Mouse (Mus musculus): Measurements from ENCODE around the gene Olfr332. TPM values are rescaled to one million over a fixed set of nuclear protein-coding genes. Genes with fewer than 3 reads are reported as not detected.

Gene Olfr332
- polyA plus RNA-seq, 2 experiments = not detected

- H3K4me2 ChIP-seq (replicated peaks; ENCODE audit: low read depth, low read length, severe bottlenecking) = no peak overlapping the region
- no peak overlapping the region for H3K27ac ChIP-seq (replicated peaks; ENCODE audit: low read depth, low read length)
- H3K9me3 ChIP-seq (ENCODE audit: control insufficient read depth, low read length) = no peaks in the 10 kb centered on the region
- TF ChIP-seq POLR2A (IDR thresholded peaks at IDR 0.05; ENCODE audit: borderline replicate concordance, extremely low read depth, insufficient read depth, insufficient read length) = no peak
- DNase-seq (ENCODE audit: low spot score) (peak; percentile 47), ATAC-seq (ENCODE audit: low FRiP score, low read depth) (no peak)
- WGBS = 46% methylated on average over 3 of the region's 3 CpGs
- H3K4me1 ChIP-seq (ENCODE audit: control insufficient read depth, insufficient read depth, low read length) = no peaks in the 10 kb centered on the region
- no peak overlapping the region for H3K9ac ChIP-seq (ENCODE audit: low read depth, low read length, severe bottlenecking)
- no peak overlapping the region for H3K4me3 ChIP-seq (replicated peaks; ENCODE audit: low read length)
- H3K27me3 ChIP-seq (ENCODE audit: control insufficient read depth, insufficient read depth, low read length) = no peaks in the 10 kb centered on the region
- H3K36me3 ChIP-seq (ENCODE audit: control insufficient read depth, insufficient read depth, low read length) = no peaks in the 10 kb centered on the region
These were observed 6.9 kb upstream of the Olfr332 start for GRCm38 (mm10) chr11:58499290-58499689.

GRCm38 (mm10) chr11:58498761-58499160 lies 6.4 kb upstream of the Olfr332 start:
- no peak for DNase-seq (ENCODE audit: low spot score)
- Histone ChIP-seq H3K27ac (replicated peaks; ENCODE audit: low read depth, low read length) (no peak overlapping the region), H3K9me3 (ENCODE audit: control insufficient read depth, low read length) (no peaks in the 10 kb centered on the region), H3K27me3 (ENCODE audit: control insufficient read depth, insufficient read depth, low read length) (no peaks in the 10 kb centered on the region), H3K4me3 (replicated peaks; ENCODE audit: low read length) (no peak overlapping the region), H3K4me1 (ENCODE audit: control insufficient read depth, insufficient read depth, low read length) (no peaks in the 10 kb centered on the region), H3K36me3 (ENCODE audit: control insufficient read depth, insufficient read depth, low read length) (no peaks in the 10 kb centered on the region), H3K4me2 (replicated peaks; ENCODE audit: low read depth, low read length, severe bottlenecking) (no peak overlapping the region), H3K9ac (ENCODE audit: low read depth, low read length, severe bottlenecking) (no peak overlapping the region)
- TF ChIP-seq POLR2A (IDR thresholded peaks at IDR 0.05; ENCODE audit: borderline replicate concordance, extremely low read depth, insufficient read depth, insufficient read length) = no peak
- WGBS = 75% methylated on average over 9 of the region's 9 CpGs
- no peak for ATAC-seq (ENCODE audit: low FRiP score, low read depth)

- Histone ChIP-seq H3K4me3 (replicated peaks; ENCODE audit: low read length) (no peak within 1 kb of the TSS), H3K27me3 (ENCODE audit: control insufficient read depth, insufficient read depth, low read length) (no peaks in the 10 kb centered on the region), H3K4me1 (ENCODE audit: control insufficient read depth, insufficient read depth, low read length) (no peaks in the 10 kb centered on the region), H3K9ac (ENCODE audit: low read depth, low read length, severe bottlenecking) (no peak within 1 kb of the TSS), H3K36me3 (ENCODE audit: control insufficient read depth, insufficient read depth, low read length) (no peaks in the 10 kb centered on the region), H3K9me3 (ENCODE audit: control insufficient read depth, low read length) (no peaks in the 10 kb centered on the region), H3K4me2 (replicated peaks; ENCODE audit: low read depth, low read length, severe bottlenecking) (no peak within 1 kb of the TSS), H3K27ac (replicated peaks; ENCODE audit: low read depth, low read length) (no peak within 1 kb of the TSS)
- no peak for ATAC-seq (ENCODE audit: low FRiP score, low read depth)
- no peak for DNase-seq (ENCODE audit: low spot score)
- no peak for TF ChIP-seq POLR2A (IDR thresholded peaks at IDR 0.05; ENCODE audit: borderline replicate concordance, extremely low read depth, insufficient read depth, insufficient read length)
These were observed 30.2 kb downstream of the Olfr332 start, which contains the start of gene Olfr30 for GRCm38 (mm10) chr11:58462170-58462569. TSS of gene Olfr30 (minus strand) at chr11:58462270.

GRCm38 (mm10) chr11:58453592-58453991 lies 38.8 kb downstream of the Olfr332 start:
- ATAC-seq (ENCODE audit: low FRiP score, low read depth) (no peak), DNase-seq (ENCODE audit: low spot score) (no peak)
- H3K9me3 ChIP-seq (ENCODE audit: control insufficient read depth, low read length) = no peaks in the 10 kb centered on the region
- H3K4me2 ChIP-seq (replicated peaks; ENCODE audit: low read depth, low read length, severe bottlenecking) = no peak overlapping the region
- no peaks in the 10 kb centered on the region for H3K36me3 ChIP-seq (ENCODE audit: control insufficient read depth, insufficient read depth, low read length)
- H3K27me3 ChIP-seq (ENCODE audit: control insufficient read depth, insufficient read depth, low read length) = no peaks in the 10 kb centered on the region
- TF ChIP-seq POLR2A (IDR thresholded peaks at IDR 0.05; ENCODE audit: borderline replicate concordance, extremely low read depth, insufficient read depth, insufficient read length) = no peak
- no peak overlapping the region for H3K9ac ChIP-seq (ENCODE audit: low read depth, low read length, severe bottlenecking)
- H3K27ac ChIP-seq (replicated peaks; ENCODE audit: low read depth, low read length) = no peak overlapping the region
- no peak overlapping the region for H3K4me3 ChIP-seq (replicated peaks; ENCODE audit: low read length)
- H3K4me1 ChIP-seq (ENCODE audit: control insufficient read depth, insufficient read depth, low read length) = no peaks in the 10 kb centered on the region
- 23% methylated on average over 4 of the region's 4 CpGs for WGBS

- 92% methylated on average over 9 of the region's 9 CpGs for WGBS
- DNase-seq (ENCODE audit: low spot score) = no peak
- Histone ChIP-seq H3K4me2 (replicated peaks; ENCODE audit: low read depth, low read length, severe bottlenecking) (no peak within 1 kb of the TSS), H3K9ac (ENCODE audit: low read depth, low read length, severe bottlenecking) (no peak within 1 kb of the TSS), H3K36me3 (ENCODE audit: control insufficient read depth, insufficient read depth, low read length) (no peaks in the 10 kb centered on the region), H3K4me3 (replicated peaks; ENCODE audit: low read length) (no peak within 1 kb of the TSS), H3K27me3 (ENCODE audit: control insufficient read depth, insufficient read depth, low read length) (no peaks in the 10 kb centered on the region), H3K4me1 (ENCODE audit: control insufficient read depth, insufficient read depth, low read length) (no peaks in the 10 kb centered on the region), H3K9me3 (ENCODE audit: control insufficient read depth, low read length) (no peaks in the 10 kb centered on the region), H3K27ac (replicated peaks; ENCODE audit: low read depth, low read length) (no peak within 1 kb of the TSS)
- ATAC-seq (ENCODE audit: low FRiP score, low read depth) = no peak
- TF ChIP-seq POLR2A (IDR thresholded peaks at IDR 0.05; ENCODE audit: borderline replicate concordance, extremely low read depth, insufficient read depth, insufficient read length) = no peak
These were observed 39.6 kb downstream of the Olfr332 start, which contains the start of gene Lypd9 for GRCm38 (mm10) chr11:58452759-58453158. TSS of gene Lypd9 (minus strand) at chr11:58452923.

Other genes with a start within 250 kb of the Olfr332 start
- gene 4930438A08Rik, start 217.8 kb downstream of the Olfr332 start, polyA plus RNA-seq (2012; rRNA removed) = 0.06 and 0.09 TPM in 2 replicates
- gene 4930438A08Rik, start 217.8 kb downstream of the Olfr332 start, polyA plus RNA-seq (2014; fragmentation: Nextera tagmentation; extraction: Ambion mirVana) = 0.47 TPM in 1 of 2 replicates, not detected in the other
- 66.0 and 74.7 TPM in 2 replicates for gene Zfp692, start 185.5 kb downstream of the Olfr332 start, polyA plus RNA-seq (2012; rRNA removed)
- 18.3 and 18.8 TPM in 2 replicates for gene Zfp692, start 185.5 kb downstream of the Olfr332 start, polyA plus RNA-seq (2014; fragmentation: Nextera tagmentation; extraction: Ambion mirVana)
- 35.2 and 44.3 TPM in 2 replicates for gene Zfp672, start 162.2 kb downstream of the Olfr332 start, polyA plus RNA-seq (2012; rRNA removed)
- gene Zfp672, start 162.2 kb downstream of the Olfr332 start, polyA plus RNA-seq (2014; fragmentation: Nextera tagmentation; extraction: Ambion mirVana) = 40.7 and 42.4 TPM in 2 replicates
- gene Sh3bp5l, start 161.8 kb downstream of the Olfr332 start, polyA plus RNA-seq (2012; rRNA removed) = 25.6 and 30.7 TPM in 2 replicates
- 24.4 and 28.5 TPM in 2 replicates for gene Sh3bp5l, start 161.8 kb downstream of the Olfr332 start, polyA plus RNA-seq (2014; fragmentation: Nextera tagmentation; extraction: Ambion mirVana)
- 0.06 and 0.44 TPM in 2 replicates for gene Lypd8, start 113.5 kb downstream of the Olfr332 start, polyA plus RNA-seq (2012; rRNA removed)
- not detected in 2 replicates for gene Lypd8, start 113.5 kb downstream of the Olfr332 start, polyA plus RNA-seq (2014; fragmentation: Nextera tagmentation; extraction: Ambion mirVana)
- not detected in 2 replicates for gene 1810065E05Rik, start 71.4 kb downstream of the Olfr332 start, polyA plus RNA-seq (2012; rRNA removed)
- not detected in 2 replicates for gene 1810065E05Rik, start 71.4 kb downstream of the Olfr332 start, polyA plus RNA-seq (2014; fragmentation: Nextera tagmentation; extraction: Ambion mirVana)
- gene Gm12253, start 60.0 kb downstream of the Olfr332 start, polyA plus RNA-seq (2012; rRNA removed) = not detected in 2 replicates
- not detected in 2 replicates for gene Gm12253, start 60.0 kb downstream of the Olfr332 start, polyA plus RNA-seq (2014; fragmentation: Nextera tagmentation; extraction: Ambion mirVana)
- not detected in 2 replicates for gene Lypd9, start 39.6 kb downstream of the Olfr332 start, polyA plus RNA-seq (2012; rRNA removed)
- gene Lypd9, start 39.6 kb downstream of the Olfr332 start, polyA plus RNA-seq (2014; fragmentation: Nextera tagmentation; extraction: Ambion mirVana) = not detected in 2 replicates
- gene Olfr30, start 30.3 kb downstream of the Olfr332 start, polyA plus RNA-seq (2012; rRNA removed) = not detected in 2 replicates
- gene Olfr30, start 30.3 kb downstream of the Olfr332 start, polyA plus RNA-seq (2014; fragmentation: Nextera tagmentation; extraction: Ambion mirVana) = not detected in 2 replicates
- not detected in 2 replicates for gene Olfr331, start 10.0 kb upstream of the Olfr332 start, polyA plus RNA-seq (2012; rRNA removed)
- not detected in 2 replicates for gene Olfr331, start 10.0 kb upstream of the Olfr332 start, polyA plus RNA-seq (2014; fragmentation: Nextera tagmentation; extraction: Ambion mirVana)
- gene Olfr330, start 42.3 kb upstream of the Olfr332 start, polyA plus RNA-seq (2012; rRNA removed) = 0.06 TPM in 1 of 2 replicates, not detected in the other
- not detected in 2 replicates for gene Olfr330, start 42.3 kb upstream of the Olfr332 start, polyA plus RNA-seq (2014; fragmentation: Nextera tagmentation; extraction: Ambion mirVana)
- 0.09 TPM in 1 of 2 replicates, not detected in the other for gene Olfr329-ps, start 53.9 kb upstream of the Olfr332 start, polyA plus RNA-seq (2012; rRNA removed)
- not detected in 2 replicates for gene Olfr329-ps, start 53.9 kb upstream of the Olfr332 start, polyA plus RNA-seq (2014; fragmentation: Nextera tagmentation; extraction: Ambion mirVana)
- 0.01 TPM in 1 of 2 replicates, not detected in the other for gene Olfr328, start 63.1 kb upstream of the Olfr332 start, polyA plus RNA-seq (2012; rRNA removed)
- gene Olfr328, start 63.1 kb upstream of the Olfr332 start, polyA plus RNA-seq (2014; fragmentation: Nextera tagmentation; extraction: Ambion mirVana) = 0.07 and 0.11 TPM in 2 replicates
- gene Olfr224, start 78.0 kb upstream of the Olfr332 start, polyA plus RNA-seq (2012; rRNA removed) = 0.09 and 0.15 TPM in 2 replicates
- not detected in 2 replicates for gene Olfr224, start 78.0 kb upstream of the Olfr332 start, polyA plus RNA-seq (2014; fragmentation: Nextera tagmentation; extraction: Ambion mirVana)
- gene Olfr325, start 85.2 kb upstream of the Olfr332 start, polyA plus RNA-seq (2012; rRNA removed) = not detected in 2 replicates
- gene Olfr325, start 85.2 kb upstream of the Olfr332 start, polyA plus RNA-seq (2014; fragmentation: Nextera tagmentation; extraction: Ambion mirVana) = not detected in 2 replicates
- not detected in 2 replicates for gene Olfr324, start 102.6 kb upstream of the Olfr332 start, polyA plus RNA-seq (2012; rRNA removed)
- not detected in 2 replicates for gene Olfr324, start 102.6 kb upstream of the Olfr332 start, polyA plus RNA-seq (2014; fragmentation: Nextera tagmentation; extraction: Ambion mirVana)
- not detected in 2 replicates for gene 2210407C18Rik, start 123.5 kb upstream of the Olfr332 start, polyA plus RNA-seq (2012; rRNA removed)
- not detected in 2 replicates for gene 2210407C18Rik, start 123.5 kb upstream of the Olfr332 start, polyA plus RNA-seq (2014; fragmentation: Nextera tagmentation; extraction: Ambion mirVana)
- gene Olfr323, start 137.9 kb upstream of the Olfr332 start, polyA plus RNA-seq (2012; rRNA removed) = not detected in 2 replicates
- not detected in 2 replicates for gene Olfr323, start 137.9 kb upstream of the Olfr332 start, polyA plus RNA-seq (2014; fragmentation: Nextera tagmentation; extraction: Ambion mirVana)
- gene Trim58, start 147.9 kb upstream of the Olfr332 start, polyA plus RNA-seq (2012; rRNA removed) = 0.06 and 0.14 TPM in 2 replicates
- not detected in 2 replicates for gene Trim58, start 147.9 kb upstream of the Olfr332 start, polyA plus RNA-seq (2014; fragmentation: Nextera tagmentation; extraction: Ambion mirVana)
- gene Olfr322, start 166.2 kb upstream of the Olfr332 start, polyA plus RNA-seq (2012; rRNA removed) = not detected in 2 replicates
- not detected in 2 replicates for gene Olfr322, start 166.2 kb upstream of the Olfr332 start, polyA plus RNA-seq (2014; fragmentation: Nextera tagmentation; extraction: Ambion mirVana)
- not detected in 2 replicates for gene Olfr320, start 188.5 kb upstream of the Olfr332 start, polyA plus RNA-seq (2012; rRNA removed)
- not detected in 2 replicates for gene Olfr320, start 188.5 kb upstream of the Olfr332 start, polyA plus RNA-seq (2014; fragmentation: Nextera tagmentation; extraction: Ambion mirVana)
- gene Olfr319, start 206.6 kb upstream of the Olfr332 start, polyA plus RNA-seq (2012; rRNA removed) = not detected in 2 replicates
- gene Olfr319, start 206.6 kb upstream of the Olfr332 start, polyA plus RNA-seq (2014; fragmentation: Nextera tagmentation; extraction: Ambion mirVana) = not detected in 2 replicates
- not detected in 2 replicates for gene Olfr318, start 231.5 kb upstream of the Olfr332 start, polyA plus RNA-seq (2012; rRNA removed)
- not detected in 2 replicates for gene Olfr318, start 231.5 kb upstream of the Olfr332 start, polyA plus RNA-seq (2014; fragmentation: Nextera tagmentation; extraction: Ambion mirVana)
- not detected in 2 replicates for gene Olfr317, start 246.7 kb upstream of the Olfr332 start, polyA plus RNA-seq (2012; rRNA removed)
- gene Olfr317, start 246.7 kb upstream of the Olfr332 start, polyA plus RNA-seq (2014; fragmentation: Nextera tagmentation; extraction: Ambion mirVana) = not detected in 2 replicates